Mouse (Mus musculus): ENCODE data around the gene Gm3264. TPM values are rescaled to one million over a fixed set of nuclear protein-coding genes. Genes with fewer than 3 reads are reported as not detected.
A peak's percentile ranks its signal among the peaks of the same experiment; 100 is the strongest.
"Not testable (repeated sequence)": the region's sequence is repeated elsewhere in the genome, so short reads cannot be mapped to it uniquely, and the experiment has no call there.

Gm3264 gene
- polyA plus RNA-seq (2012; ENCODE audit: insufficient read depth, insufficient read length, low replicate concordance, missing spikeins): not detected in 2 replicates

GRCm38 (mm10) chr14:4855299-4855980, at the start of gene Gm3264:
Gm3264 (plus strand) TSS chr14:4855576.
- not testable (repeated sequence) for H3K27ac ChIP-seq (ENCODE audit: insufficient read depth, low read depth, low read length); H3K4me1 ChIP-seq (ENCODE audit: control insufficient read depth, insufficient read depth, low read length)
- WGBS: under 1% methylated on average over 52 of the region's 59 CpGs
- peak within 1 kb of the TSS; percentile 30; the same call in 1 of the 2 replicates for H3K4me3 ChIP-seq (ENCODE audit: insufficient read depth, low read depth, low read length)

- not testable (repeated sequence) for H3K27ac ChIP-seq (ENCODE audit: insufficient read depth, low read depth, low read length); H3K4me3 ChIP-seq (ENCODE audit: insufficient read depth, low read depth, low read length); H3K4me1 ChIP-seq (ENCODE audit: control insufficient read depth, insufficient read depth, low read length)
- WGBS: 86% methylated on average over 6 of the region's 6 CpGs
Observed at GRCm38 (mm10) chr14:4806421-4806820, 49.0 kb upstream of the Gm3264 start.

DNA sequence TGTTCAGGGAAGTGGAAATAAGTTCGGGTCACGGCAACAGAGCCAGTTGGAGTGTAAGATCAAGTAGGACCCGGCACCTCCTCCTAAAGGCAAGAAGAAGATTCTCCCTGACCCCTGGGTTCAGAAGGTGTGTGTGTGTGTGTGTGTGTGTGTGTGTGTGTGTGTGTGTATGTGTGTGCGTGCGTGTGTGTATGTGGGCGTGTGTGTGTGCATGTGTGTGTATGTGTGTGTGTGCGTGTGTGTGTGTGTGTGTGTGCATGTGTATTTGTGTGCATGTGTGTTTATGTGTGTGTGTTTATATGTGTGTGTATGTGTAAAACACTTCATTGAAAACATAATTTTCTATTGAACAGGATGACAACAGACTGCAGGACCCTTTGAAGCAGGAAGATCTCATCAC, 33.4 kb upstream of the Gm3264 start:
- 81% methylated on average over 4 of the region's 7 CpGs for WGBS
- H3K27ac ChIP-seq (ENCODE audit: insufficient read depth, low read depth, low read length); H3K4me3 ChIP-seq (ENCODE audit: insufficient read depth, low read depth, low read length); H3K4me1 ChIP-seq (ENCODE audit: control insufficient read depth, insufficient read depth, low read length): not testable (repeated sequence)

DNA sequence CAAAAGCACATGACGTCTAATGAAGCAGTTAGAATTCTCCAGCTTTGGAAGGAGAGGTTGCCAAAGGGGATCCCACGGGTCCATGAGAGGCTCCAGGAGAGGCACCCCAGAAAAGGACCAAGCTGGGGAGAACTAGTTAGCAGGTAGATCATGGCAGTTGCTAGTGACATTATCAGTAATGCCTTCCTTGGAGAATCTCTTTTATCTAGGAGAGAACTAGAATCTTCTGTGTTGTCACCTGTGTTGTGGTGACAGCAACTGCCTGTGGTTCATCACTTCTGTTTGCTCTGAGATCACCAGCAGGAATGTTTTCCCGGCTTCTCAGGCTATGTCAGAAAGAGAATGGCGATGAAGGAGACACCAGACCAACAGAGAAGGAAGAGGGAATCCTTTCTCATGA, 17.6 kb upstream of the Gm3264 start, which contains the start of gene Gm3269:
Gm3269 (plus strand) TSS at position 301 of the 400 bp plus-strand sequence.
- H3K4me3 ChIP-seq (ENCODE audit: insufficient read depth, low read depth, low read length); H3K4me1 ChIP-seq (ENCODE audit: control insufficient read depth, insufficient read depth, low read length); H3K27ac ChIP-seq (ENCODE audit: insufficient read depth, low read depth, low read length): not testable (repeated sequence)
- WGBS: no CpG with 5 or more reads among the region's 4 CpGs

GRCm38 (mm10) chr14:4892116-4892515, 36.7 kb downstream of the Gm3264 start, which contains the start of gene Gm3278:
Gm3278 (plus strand) TSS chr14:4892416.
- not testable (repeated sequence) for H3K4me1 ChIP-seq (ENCODE audit: control insufficient read depth, insufficient read depth, low read length); H3K4me3 ChIP-seq (ENCODE audit: insufficient read depth, low read depth, low read length); H3K27ac ChIP-seq (ENCODE audit: insufficient read depth, low read depth, low read length)
- WGBS: 78% methylated on average over 1 of the region's 3 CpGs

Other genes with a start within 250 kb of the Gm3264 start
- not detected in 2 replicates for gene Gm8159, start 223.2 kb upstream of the Gm3264 start, polyA plus RNA-seq (2012; ENCODE audit: insufficient read depth, insufficient read length, low replicate concordance, missing spikeins)
- gene Gm3239, start 191.4 kb upstream of the Gm3264 start, polyA plus RNA-seq (2012; ENCODE audit: insufficient read depth, insufficient read length, low replicate concordance, missing spikeins): not detected in 2 replicates
- gene Gm7876, start 146.3 kb upstream of the Gm3264 start, polyA plus RNA-seq (2012; ENCODE audit: insufficient read depth, insufficient read length, low replicate concordance, missing spikeins): not detected in 2 replicates
- not detected in 2 replicates for gene Gm3252, start 128.8 kb upstream of the Gm3264 start, polyA plus RNA-seq (2012; ENCODE audit: insufficient read depth, insufficient read length, low replicate concordance, missing spikeins)
- gene Gm9602, start 79.2 kb upstream of the Gm3264 start, polyA plus RNA-seq (2012; ENCODE audit: insufficient read depth, insufficient read length, low replicate concordance, missing spikeins): not detected in 2 replicates
- gene Gm3269, start 17.5 kb upstream of the Gm3264 start, polyA plus RNA-seq (2012; ENCODE audit: insufficient read depth, insufficient read length, low replicate concordance, missing spikeins): not detected in 2 replicates
- not detected in 2 replicates for gene Gm3278, start 36.8 kb downstream of the Gm3264 start, polyA plus RNA-seq (2012; ENCODE audit: insufficient read depth, insufficient read length, low replicate concordance, missing spikeins)
- not detected in 2 replicates for gene Gm8297, start 128.4 kb downstream of the Gm3264 start, polyA plus RNA-seq (2012; ENCODE audit: insufficient read depth, insufficient read length, low replicate concordance, missing spikeins)
- gene Gm3298, start 160.3 kb downstream of the Gm3264 start, polyA plus RNA-seq (2012; ENCODE audit: insufficient read depth, insufficient read length, low replicate concordance, missing spikeins): not detected in 2 replicates
- gene 4930555G01Rik, start 195.1 kb downstream of the Gm3264 start, polyA plus RNA-seq (2012; ENCODE audit: insufficient read depth, insufficient read length, low replicate concordance, missing spikeins): not detected in 2 replicates
- not detected in 2 replicates for gene Gm8281, start 215.5 kb downstream of the Gm3264 start, polyA plus RNA-seq (2012; ENCODE audit: insufficient read depth, insufficient read length, low replicate concordance, missing spikeins)

All from olfactory bulb, adult 2 months (tissue).